Mouse (Mus musculus): ENCODE measurements at regions not wholly inside any gene's neighbourhood (a gene's known extent, or its start where the extent isn't known, plus 50 kb on each side); places are given as distances from the start of the nearest gene placed in this dataset.

- no peaks in the 10 kb centered on the region for H3K27me3 ChIP-seq (ENCODE audit: control insufficient read depth, insufficient read depth, low read length, poor library complexity, severe bottlenecking)
- no peaks in the 10 kb centered on the region for H3K36me3 ChIP-seq (ENCODE audit: control insufficient read depth, insufficient read depth, low read length, poor library complexity, severe bottlenecking)
- peaks cover 5% of the 10 kb centered on the region for H3K4me1 ChIP-seq (ENCODE audit: control insufficient read depth, insufficient read depth, low read length)
- H3K9me3 ChIP-seq (replicated peaks; ENCODE audit: control insufficient read depth, insufficient read depth, low read length, poor library complexity, severe bottlenecking), result 0 out of 2 replicates have a peak, but pooled peaks cover 3% of the 10 kb centered on the region
- TF ChIP-seq EP300 (IDR thresholded peaks at IDR 0.05; ENCODE audit: insufficient read depth, low read depth, low read length), result no peak
- TF ChIP-seq POLR2A (IDR thresholded peaks at IDR 0.05; ENCODE audit: insufficient read depth, low read length), result no peak
- TF ChIP-seq CTCF (IDR thresholded peaks at IDR 0.05; ENCODE audit: low read depth, low read length), result no peak
- H3K27ac ChIP-seq (ENCODE audit: insufficient read depth, low read length), result no peak overlapping the region
- no peak overlapping the region for H3K9ac ChIP-seq (ENCODE audit: low read depth, poor library complexity, severe bottlenecking)
- no peak overlapping the region for H3K4me3 ChIP-seq (ENCODE audit: low read depth, low read length)
Measured at GRCm38 (mm10) chr15:25557566-25557965, 64.8 kb upstream of the Myo10 start.

- no peaks in the 10 kb centered on the region for H3K27me3 ChIP-seq (ENCODE audit: control insufficient read depth, insufficient read depth, low read length, poor library complexity, severe bottlenecking)
- no peak overlapping the region for H3K27ac ChIP-seq (ENCODE audit: insufficient read depth, low read length)
- TF ChIP-seq CTCF (IDR thresholded peaks at IDR 0.05; ENCODE audit: low read depth, low read length), result no peak
- no peak for TF ChIP-seq POLR2A (IDR thresholded peaks at IDR 0.05; ENCODE audit: insufficient read depth, low read length)
- no peak for TF ChIP-seq EP300 (IDR thresholded peaks at IDR 0.05; ENCODE audit: insufficient read depth, low read depth, low read length)
- peaks cover 5% of the 10 kb centered on the region for H3K4me1 ChIP-seq (ENCODE audit: control insufficient read depth, insufficient read depth, low read length)
- no peak overlapping the region for H3K9ac ChIP-seq (ENCODE audit: low read depth, poor library complexity, severe bottlenecking)
- no peaks in the 10 kb centered on the region for H3K36me3 ChIP-seq (ENCODE audit: control insufficient read depth, insufficient read depth, low read length, poor library complexity, severe bottlenecking)
- 0 out of 2 replicates have a peak, but pooled peaks cover 3% of the 10 kb centered on the region for H3K9me3 ChIP-seq (replicated peaks; ENCODE audit: control insufficient read depth, insufficient read depth, low read length, poor library complexity, severe bottlenecking)
- H3K4me3 ChIP-seq (ENCODE audit: low read depth, low read length), result no peak overlapping the region
Measured at GRCm38 (mm10) chr15:25558240-25558639, 64.1 kb upstream of the Myo10 start.

GRCm38 (mm10) chr15:25563641-25564040, 58.7 kb upstream of the Myo10 start:
- H3K4me1 ChIP-seq (ENCODE audit: control insufficient read depth, insufficient read depth, low read length), result no peaks in the 10 kb centered on the region
- H3K27ac ChIP-seq (ENCODE audit: insufficient read depth, low read length), result no peak overlapping the region
- H3K4me3 ChIP-seq (ENCODE audit: low read depth, low read length), result no peak overlapping the region
- TF ChIP-seq CTCF (IDR thresholded peaks at IDR 0.05; ENCODE audit: low read depth, low read length) (no peak), POLR2A (IDR thresholded peaks at IDR 0.05; ENCODE audit: insufficient read depth, low read length) (no peak), EP300 (IDR thresholded peaks at IDR 0.05; ENCODE audit: insufficient read depth, low read depth, low read length) (no peak)
- H3K9ac ChIP-seq (ENCODE audit: low read depth, poor library complexity, severe bottlenecking), result no peak overlapping the region
- 0 out of 2 replicates have a peak, but pooled peaks cover 3% of the 10 kb centered on the region for H3K9me3 ChIP-seq (replicated peaks; ENCODE audit: control insufficient read depth, insufficient read depth, low read length, poor library complexity, severe bottlenecking)
- H3K36me3 ChIP-seq (ENCODE audit: control insufficient read depth, insufficient read depth, low read length, poor library complexity, severe bottlenecking), result no peaks in the 10 kb centered on the region
- H3K27me3 ChIP-seq (ENCODE audit: control insufficient read depth, insufficient read depth, low read length, poor library complexity, severe bottlenecking), result peaks cover 2% of the 10 kb centered on the region; the same call in 1 of the 2 replicates

GRCm38 (mm10) chr15:25572495-25572894, 49.8 kb upstream of the Myo10 start:
- H3K27ac ChIP-seq (ENCODE audit: insufficient read depth, low read length), result no peak overlapping the region
- H3K9me3 ChIP-seq (replicated peaks; ENCODE audit: control insufficient read depth, insufficient read depth, low read length, poor library complexity, severe bottlenecking), result no peaks in the 10 kb centered on the region
- H3K9ac ChIP-seq (ENCODE audit: low read depth, poor library complexity, severe bottlenecking), result no peak overlapping the region
- peaks cover under 1% of the 10 kb centered on the region; the same call in 1 of the 2 replicates for H3K27me3 ChIP-seq (ENCODE audit: control insufficient read depth, insufficient read depth, low read length, poor library complexity, severe bottlenecking)
- H3K4me1 ChIP-seq (ENCODE audit: control insufficient read depth, insufficient read depth, low read length), result no peaks in the 10 kb centered on the region
- no peak for TF ChIP-seq POLR2A (IDR thresholded peaks at IDR 0.05; ENCODE audit: insufficient read depth, low read length)
- no peak for TF ChIP-seq EP300 (IDR thresholded peaks at IDR 0.05; ENCODE audit: insufficient read depth, low read depth, low read length)
- no peak for TF ChIP-seq CTCF (IDR thresholded peaks at IDR 0.05; ENCODE audit: low read depth, low read length)
- no peak overlapping the region for H3K4me3 ChIP-seq (ENCODE audit: low read depth, low read length)
- H3K36me3 ChIP-seq (ENCODE audit: control insufficient read depth, insufficient read depth, low read length, poor library complexity, severe bottlenecking), result no peaks in the 10 kb centered on the region

Measured in ES-Bruce4 (cell line).